Mouse (Mus musculus): ENCODE results near the gene Pip4k2b. TPM values are rescaled to one million over a fixed set of nuclear protein-coding genes. Genes with fewer than 3 reads are reported as not detected.

Pip4k2b gene
- total and polyA plus RNA-seq, 3 experiments = 23.3 to 44.0 (median 30.8) TPM

DNA sequence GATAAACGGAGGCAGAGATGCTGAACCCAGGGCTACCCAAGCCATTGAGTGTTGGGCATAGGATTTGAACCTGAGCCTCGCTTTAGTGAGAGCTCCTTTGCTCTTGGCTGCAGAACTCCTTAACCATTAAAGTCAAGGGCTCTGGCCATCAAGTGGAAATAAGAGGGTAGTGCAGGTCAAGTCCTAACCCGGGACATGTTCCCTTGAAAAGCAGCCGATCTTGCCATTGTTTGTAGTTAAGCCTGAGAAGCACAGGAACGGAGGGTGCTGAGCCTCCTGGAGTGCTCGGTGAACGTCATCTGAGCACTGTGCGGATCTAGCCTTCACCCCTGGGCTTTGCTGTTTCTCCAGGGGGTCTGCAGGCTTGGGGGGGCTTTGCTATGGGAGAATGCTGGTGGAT is 66.7 kb downstream of the Pip4k2b start:
- Histone ChIP-seq H3K9ac (ENCODE audit: insufficient read depth, low read depth) (no peak overlapping the region), H3K36me3 (replicated peaks in 1 of 2; ENCODE audit: control insufficient read depth in 1 of 2, insufficient read depth in 1 of 2, low read length in 1 of 2) (peaks cover 89 to 99% of the 10 kb centered on the region in 2 experiments), H3K4me2 (ENCODE audit: insufficient read depth, low read depth, poor library complexity, severe bottlenecking) (no peak overlapping the region), H3K27me3 (replicated peaks) (no peaks in the 10 kb centered on the region), H3K4me1 (ENCODE audit: control insufficient read depth in 1 of 2, insufficient read depth in 2 of 2) (no peaks in the 10 kb centered on the region), H3K9me3 (replicated peaks; ENCODE audit: low read length) (no peaks in the 10 kb centered on the region), H3K27ac (ENCODE audit: insufficient read depth, low read depth) (no peak overlapping the region), H3K4me3 (replicated peaks in 1 of 3; ENCODE audit: low read depth in 2 of 3, low read length in 2 of 3, poor library complexity in 1 of 3) (no peak overlapping the region), H3K79me2 (replicated peaks; ENCODE audit: control insufficient read depth, extremely low read depth, insufficient read depth, poor library complexity, severe bottlenecking) (no peaks in the 10 kb centered on the region)
- dilution Hi-C loops (cut with MboI; ENCODE audit: extremely low pct_ligation_motif_present, extremely low pct_unique_long_range_greater_than_20kb, low sequenced_read_pairs) = no loop called here
- in situ Hi-C loops (cut with MboI; ENCODE audit: low pct_ligation_motif_present, low pct_unique_long_range_greater_than_20kb, low sequenced_read_pairs) = no loop called here
- DNase-seq (ENCODE audit: extremely low read depth) = no peak
- TF ChIP-seq RAD21 (IDR thresholded peaks at IDR 0.05; ENCODE audit: low read depth, low read length) = peak; percentile 11
- no peak for TF ChIP-seq MAX (IDR thresholded peaks at IDR 0.05; ENCODE audit: low read length)
- peak; percentile 38 for TF ChIP-seq SMC3 (IDR thresholded peaks at IDR 0.05; ENCODE audit: low read depth, low read length)
- TF ChIP-seq IRF4 (IDR thresholded peaks at IDR 0.05; ENCODE audit: low read depth, low read length) = no peak
- peak in 1 of 2 experiments; percentile 43; a peak in 2 of 4 replicates for TF ChIP-seq CTCF (conservative IDR thresholded peaks at IDR 0.05 in 1 of 2, IDR thresholded peaks at IDR 0.05 in 1 of 2; ENCODE audit: low read depth in 2 of 2, low read length in 2 of 2)

DNA sequence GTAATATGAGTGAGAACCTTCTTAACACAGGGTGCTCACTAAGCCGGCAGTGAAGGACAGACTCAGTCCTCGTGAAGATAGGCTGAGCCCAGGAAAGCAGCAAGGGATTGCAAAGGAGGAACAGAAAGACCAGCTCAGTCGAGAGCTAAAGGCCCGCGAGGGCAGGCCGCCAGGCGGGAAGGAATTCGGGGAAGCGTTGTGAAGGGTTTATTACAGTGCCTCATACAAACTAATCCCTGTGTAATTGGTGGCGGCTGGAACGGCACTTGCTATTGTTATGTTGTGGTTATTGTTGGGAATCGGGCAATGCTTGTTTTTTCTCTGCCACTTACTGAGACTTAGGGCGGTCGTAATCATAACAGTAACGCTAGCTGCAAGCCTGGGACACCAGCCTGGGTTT is 67.1 kb downstream of the Pip4k2b start:
- Histone ChIP-seq H3K9me3 (replicated peaks; ENCODE audit: low read length) (no peaks in the 10 kb centered on the region), H3K79me2 (replicated peaks; ENCODE audit: control insufficient read depth, extremely low read depth, insufficient read depth, poor library complexity, severe bottlenecking) (no peaks in the 10 kb centered on the region), H3K4me2 (ENCODE audit: insufficient read depth, low read depth, poor library complexity, severe bottlenecking) (no peak overlapping the region), H3K9ac (ENCODE audit: insufficient read depth, low read depth) (no peak overlapping the region), H3K4me3 (replicated peaks in 1 of 3; ENCODE audit: low read depth in 2 of 3, low read length in 2 of 3, poor library complexity in 1 of 3) (no peak overlapping the region), H3K27ac (ENCODE audit: insufficient read depth, low read depth) (no peak overlapping the region), H3K4me1 (ENCODE audit: control insufficient read depth in 1 of 2, insufficient read depth in 2 of 2) (no peaks in the 10 kb centered on the region), H3K27me3 (replicated peaks) (no peaks in the 10 kb centered on the region), H3K36me3 (replicated peaks in 1 of 2; ENCODE audit: control insufficient read depth in 1 of 2, insufficient read depth in 1 of 2, low read length in 1 of 2) (peaks cover 93 to 99% of the 10 kb centered on the region in 2 experiments)
- no peak for DNase-seq (ENCODE audit: extremely low read depth)
- dilution Hi-C loops (cut with MboI; ENCODE audit: extremely low pct_ligation_motif_present, extremely low pct_unique_long_range_greater_than_20kb, low sequenced_read_pairs) (no loop called here), in situ Hi-C loops (cut with MboI; ENCODE audit: low pct_ligation_motif_present, low pct_unique_long_range_greater_than_20kb, low sequenced_read_pairs) (no loop called here)
- TF ChIP-seq POLR2AphosphoS2 (IDR thresholded peaks at IDR 0.05; ENCODE audit: low read depth, low read length) = no peak
- no peak for TF ChIP-seq PAX5 (IDR thresholded peaks at IDR 0.05; ENCODE audit: low read length)
- no peak for TF ChIP-seq ZMIZ1 (IDR thresholded peaks at IDR 0.05; ENCODE audit: low read depth, low read length)
- TF ChIP-seq ZC3H11A (IDR thresholded peaks at IDR 0.05; ENCODE audit: low read depth, low read length) = no peak
- no peak for TF ChIP-seq CHD2 (IDR thresholded peaks at IDR 0.05; ENCODE audit: low read length)
- no peak for TF ChIP-seq UBTF (IDR thresholded peaks at IDR 0.05; ENCODE audit: low read depth, low read length)
- TF ChIP-seq USF2 (conservative IDR thresholded peaks at IDR 0.05; ENCODE audit: low read depth, low read length) = no peak
- no peak for TF ChIP-seq MEF2A (IDR thresholded peaks at IDR 0.05; ENCODE audit: borderline replicate concordance, low read depth, low read length)
- no peak for TF ChIP-seq CHD1 (IDR thresholded peaks at IDR 0.05; ENCODE audit: low read depth, low read length)
- TF ChIP-seq EP300 (IDR thresholded peaks at IDR 0.05; ENCODE audit: low read length) = no peak
- TF ChIP-seq ZNF384 (IDR thresholded peaks at IDR 0.05; ENCODE audit: low read depth, low read length) = no peak
- no peak for TF ChIP-seq JUN (IDR thresholded peaks at IDR 0.05; ENCODE audit: insufficient read depth, low read depth, low read length)
- no peak for TF ChIP-seq RCOR1 (conservative IDR thresholded peaks at IDR 0.05; ENCODE audit: low read depth, low read length)
- no peak for TF ChIP-seq KAT2A (IDR thresholded peaks at IDR 0.05; ENCODE audit: insufficient replicate concordance, low read length)
- no peak for TF ChIP-seq JUND (conservative IDR thresholded peaks at IDR 0.05; ENCODE audit: low read depth, low read length)
- TF ChIP-seq MYC (IDR thresholded peaks at IDR 0.05; ENCODE audit: low read depth, low read length) = no peak
- TF ChIP-seq USF1 (IDR thresholded peaks at IDR 0.05; ENCODE audit: low read depth, low read length) = no peak
- TF ChIP-seq RAD21 (IDR thresholded peaks at IDR 0.05; ENCODE audit: low read depth, low read length) = no peak
- no peak for TF ChIP-seq POLR2A (IDR thresholded peaks at IDR 0.05; ENCODE audit: low read depth, low read length)
